Mouse (Mus musculus) left cerebral cortex, postnatal 4 days (tissue): ENCODE results near the gene Tasp1. TPM values are rescaled to one million over a fixed set of nuclear protein-coding genes. Genes with fewer than 3 reads are reported as not detected.
"Not testable (repeated sequence)": the region's sequence is repeated elsewhere in the genome, so short reads cannot be mapped to it uniquely, and the experiment has no call there.

ENCODE experiments used
- DNase-seq: peaks from one replicate; pipeline ENCODE4 v3.0.0-alpha.2; 2022
- intact Hi-C: fragments of 180-260 bp; cut with DNase I; formaldehyde crosslinking; loops from one replicate; pipeline ENCODE4 v1.15.1; 2025
- total RNA-seq, 2 experiments: library from RNA; stranded (reverse); gene quantifications; 2 replicates each; pipeline ENCODE4 v1.2.3; 2021

Tasp1 gene
- 10 to 100 TPM; 22.9 to 23.5 TPM for total RNA-seq

GRCm38 (mm10) chr2:140066353-140067314 lies at the start of gene Tasp1:
Tasp1 (minus strand) TSS chr2:140066805.
- intact Hi-C loops, result no loop called here
- DNase-seq, result peak; percentile 94

DNA sequence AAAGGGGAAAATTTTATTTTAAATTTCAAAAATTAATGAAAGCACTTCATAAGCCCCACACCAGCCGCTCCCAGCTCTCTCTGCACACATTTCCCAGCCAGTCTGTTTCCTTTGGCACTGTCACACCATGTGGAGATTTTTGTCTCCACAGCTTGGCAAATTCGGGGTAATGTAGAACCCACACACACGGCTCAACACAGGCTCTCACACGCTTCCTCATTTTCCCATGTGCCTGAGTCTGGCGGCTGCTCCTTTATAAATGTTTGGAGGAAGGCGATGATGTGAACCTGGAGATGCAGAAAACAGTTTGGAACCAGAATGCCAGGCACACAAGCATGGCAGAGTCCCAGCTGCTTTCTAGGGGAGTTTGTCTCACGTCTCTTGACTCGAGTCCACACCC lies 47.2 kb upstream of the Tasp1 start:
- intact Hi-C loops, result no loop called here
- no peak for DNase-seq

DNA sequence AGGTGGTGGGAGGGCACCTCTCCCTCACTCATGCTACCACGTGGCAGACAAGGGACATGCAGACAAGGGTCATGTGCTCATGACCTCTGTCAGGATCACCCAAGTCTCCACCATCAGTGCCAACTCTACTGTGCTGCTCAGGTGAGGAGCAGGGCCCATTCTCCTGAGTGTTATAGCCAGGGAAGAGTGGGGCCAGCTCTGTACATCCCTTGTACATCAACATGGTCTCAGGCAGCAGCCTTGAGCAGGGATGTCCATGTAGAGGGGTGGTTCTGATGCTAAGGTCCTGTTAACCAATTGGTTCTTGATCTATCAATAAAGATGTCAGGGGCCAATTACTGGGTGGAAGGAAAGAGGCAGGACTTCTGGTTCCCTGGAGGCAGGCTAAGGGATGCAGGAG lies 42.3 kb upstream of the Tasp1 start:
- DNase-seq, result no peak
- intact Hi-C loops, result no loop called here

DNA sequence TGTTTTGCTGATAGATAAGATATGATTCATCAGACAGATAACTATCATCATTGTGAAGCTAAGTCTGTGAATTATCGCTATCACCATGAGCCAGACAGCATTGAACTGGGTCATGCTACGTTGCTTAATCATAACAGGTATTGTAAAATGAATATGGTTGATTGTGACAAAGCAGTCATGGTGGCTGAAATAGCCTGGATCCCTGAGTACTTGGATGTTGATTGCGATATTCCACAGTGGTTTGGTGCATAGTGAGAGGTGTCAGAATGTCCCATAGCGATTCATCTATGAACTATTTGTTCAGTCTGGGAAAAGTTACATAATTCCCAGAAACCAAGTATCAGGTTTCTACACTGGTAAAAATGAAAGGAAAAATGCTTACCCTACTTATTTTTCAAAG lies 41.0 kb upstream of the Tasp1 start:
- intact Hi-C loops, result no loop called here
- DNase-seq, result no peak

DNA sequence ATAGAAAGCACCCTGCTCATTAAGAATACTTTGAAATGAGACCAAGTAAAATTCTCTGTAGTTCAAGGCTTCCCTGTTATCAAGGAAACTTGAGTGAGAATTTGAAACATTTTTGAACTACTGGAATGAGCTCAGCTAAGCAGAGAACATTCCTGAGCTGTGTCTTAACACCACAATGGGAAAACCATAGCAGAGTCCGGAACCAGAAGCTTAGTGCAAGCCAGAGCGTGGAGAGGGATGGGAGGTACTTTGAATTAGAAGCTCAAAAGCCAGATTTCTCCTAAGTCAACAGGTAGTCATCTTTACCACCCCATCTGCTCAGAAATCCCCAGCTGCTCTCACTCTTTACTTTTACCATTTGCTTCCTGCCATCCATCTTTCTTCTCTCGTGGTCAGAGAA lies 38.3 kb upstream of the Tasp1 start:
- intact Hi-C loops, result no loop called here
- DNase-seq, result no peak

- intact Hi-C loops, result no loop called here
- DNase-seq, result no peak
Observed at GRCm38 (mm10) chr2:140100551-140101474, 34.2 kb upstream of the Tasp1 start.

DNA sequence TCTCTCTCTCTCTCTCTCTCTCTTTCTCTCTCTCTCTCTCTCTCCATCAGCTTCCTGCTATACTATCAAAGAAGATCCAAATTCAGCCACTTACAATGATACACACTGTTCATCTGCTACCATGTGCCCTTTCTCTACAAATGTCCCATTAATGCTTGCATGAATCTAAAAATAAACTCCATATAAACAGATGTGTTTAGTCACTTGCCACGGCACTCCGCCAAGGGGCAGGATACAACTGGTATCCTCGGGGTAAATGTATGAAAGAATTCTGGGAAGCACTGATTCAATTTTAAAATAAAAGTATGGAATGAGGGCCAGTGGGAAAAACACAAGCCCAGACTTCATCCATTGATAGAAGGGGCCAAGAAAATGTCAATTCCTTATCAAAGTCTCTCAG lies 33.4 kb upstream of the Tasp1 start:
- intact Hi-C loops, result no loop called here
- no peak for DNase-seq

- DNase-seq, result no peak
- intact Hi-C loops, result no loop called here
Observed at GRCm38 (mm10) chr2:140097131-140097591, 30.6 kb upstream of the Tasp1 start.

DNA sequence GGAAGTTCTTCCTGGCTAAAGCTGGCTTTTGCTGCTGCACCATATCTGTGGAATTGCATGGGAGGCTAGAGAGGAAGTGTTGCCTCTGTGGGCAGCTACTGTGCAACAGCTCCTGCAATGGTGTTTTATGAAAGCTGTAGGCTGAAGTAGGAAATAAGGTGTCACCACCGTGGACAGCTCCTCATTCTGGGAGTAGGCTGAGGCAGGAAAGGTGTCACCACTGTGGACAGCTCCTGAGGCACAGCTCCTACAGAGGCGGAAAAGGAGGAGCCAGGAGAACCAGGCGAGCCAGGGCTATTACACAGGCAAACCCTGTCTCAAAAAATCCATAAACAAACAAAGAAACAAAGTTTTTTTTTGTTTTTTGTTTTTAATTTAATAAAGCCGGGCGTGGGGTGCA lies 29.4 kb upstream of the Tasp1 start:
- no peak for DNase-seq
- intact Hi-C loops, result no loop called here

DNA sequence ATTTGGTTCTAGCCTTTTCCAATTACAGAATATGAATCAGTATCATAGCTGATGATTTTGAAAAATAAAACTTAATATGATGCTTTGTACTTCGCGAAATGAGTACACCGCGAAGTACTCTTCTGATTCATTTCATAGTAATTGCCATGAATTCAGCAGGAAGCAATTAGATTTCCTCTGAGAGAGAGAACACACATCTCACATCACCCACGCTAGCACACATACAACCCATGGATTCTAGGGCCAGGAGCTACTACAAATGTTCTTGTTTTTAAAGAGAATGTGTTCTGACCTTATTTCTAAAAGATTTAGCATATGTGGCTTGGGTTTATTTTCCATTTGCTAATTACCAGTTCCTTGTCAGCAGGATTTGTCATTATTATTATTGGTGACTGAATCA lies 26.8 kb upstream of the Tasp1 start:
- intact Hi-C loops, result no loop called here
- DNase-seq, result no peak

DNA sequence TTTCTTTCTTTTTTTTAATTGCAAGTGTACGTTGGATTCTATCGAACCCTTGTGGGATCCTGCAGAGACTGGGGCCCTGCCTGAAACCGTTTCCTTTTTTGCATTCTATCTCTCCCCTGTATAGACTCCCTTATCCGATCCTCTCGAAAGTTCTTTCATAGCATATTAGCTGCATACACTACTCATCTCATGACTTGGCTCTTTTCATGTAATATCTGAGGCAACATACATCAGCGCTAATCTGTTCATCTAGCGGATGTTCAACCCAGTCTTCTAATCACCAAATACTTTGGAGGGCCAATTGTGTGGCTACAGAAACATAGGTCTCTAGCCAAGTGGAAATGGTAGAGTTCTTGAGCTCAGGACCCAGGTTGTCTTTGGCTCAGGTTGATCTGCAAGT lies 17.6 kb upstream of the Tasp1 start:
- no peak for DNase-seq
- intact Hi-C loops, result no loop called here

- DNase-seq, result no peak
- intact Hi-C loops, result no loop called here
Observed at GRCm38 (mm10) chr2:140080747-140081577, 14.4 kb upstream of the Tasp1 start.

- intact Hi-C loops, DNase-seq: not testable (repeated sequence)
Observed at GRCm38 (mm10) chr2:140079284-140079683, 12.7 kb upstream of the Tasp1 start.

DNA sequence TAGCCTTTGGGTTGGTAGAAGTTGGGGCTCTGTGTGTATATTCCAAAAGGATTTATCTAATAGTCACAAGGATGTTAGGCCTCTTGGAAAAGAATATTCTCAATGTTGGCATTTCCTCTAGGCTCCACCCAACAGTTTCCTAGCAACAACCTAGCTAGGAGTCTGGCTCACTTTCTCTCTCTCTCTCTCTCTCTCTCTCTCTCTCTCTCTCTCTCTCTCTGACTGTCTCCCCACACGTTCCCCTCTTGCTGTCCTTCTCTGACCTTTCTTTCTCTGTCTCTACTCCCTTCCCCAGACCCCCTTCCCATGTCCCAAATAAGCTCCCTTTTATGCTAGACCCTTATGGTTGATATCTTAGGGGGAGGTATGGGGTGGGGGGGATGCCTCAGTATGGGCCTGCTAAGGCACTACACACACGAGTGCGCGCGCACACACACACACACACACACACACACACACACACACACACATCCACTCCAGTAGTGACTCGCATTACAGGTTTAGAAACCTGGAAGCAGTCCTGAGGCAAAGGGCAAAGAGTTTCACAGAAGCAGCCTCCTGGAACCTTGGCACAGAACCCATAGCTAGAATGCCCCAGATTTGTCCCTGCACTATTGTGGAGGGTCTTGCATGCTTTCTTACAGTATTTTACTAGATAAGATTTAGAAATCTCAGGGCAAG lies 12.1 kb upstream of the Tasp1 start:
- no peak for DNase-seq
- intact Hi-C loops, result no loop called here

GRCm38 (mm10) chr2:140077476-140077875 lies 10.9 kb upstream of the Tasp1 start:
- intact Hi-C loops, result no loop called here
- DNase-seq, result no peak

GRCm38 (mm10) chr2:140075150-140075549 lies 8.5 kb upstream of the Tasp1 start:
- intact Hi-C loops, result no loop called here
- DNase-seq, result no peak

GRCm38 (mm10) chr2:140067516-140067915 lies 911 bp upstream of the Tasp1 start:
- intact Hi-C loops, result no loop called here
- DNase-seq, result no peak

GRCm38 (mm10) chr2:140065676-140066075 lies 929 bp downstream of the Tasp1 start:
- no peak for DNase-seq
- intact Hi-C loops, result no loop called here

DNA sequence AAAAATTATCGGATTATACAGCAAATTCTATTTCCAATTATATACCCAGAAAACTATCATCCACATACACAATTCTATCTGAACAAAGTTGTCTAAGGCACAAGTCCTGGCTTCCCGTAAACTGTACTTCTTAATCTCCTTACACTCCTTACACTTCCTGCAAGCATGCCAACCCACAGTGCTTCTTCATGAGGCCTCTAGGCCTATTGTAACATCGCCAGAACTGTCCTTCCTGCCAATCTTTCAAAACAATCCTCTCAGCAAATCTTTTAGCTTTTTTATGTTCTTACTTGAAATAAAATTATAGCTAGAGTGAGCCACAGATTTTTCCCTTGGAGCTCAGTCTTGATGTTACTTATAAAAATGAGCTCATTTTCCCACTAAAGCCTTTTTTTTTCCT lies 5.1 kb downstream of the Tasp1 start:
- DNase-seq, result no peak
- intact Hi-C loops, result no loop called here
